Mouse (Mus musculus) cerebellum, adult 2 months (tissue): ENCODE data around the gene Phlpp1.

Source experiments
- CTCF ChIP-seq: fragments of 200-500 bp; IDR thresholded peaks from 2 replicates; pipeline ENCODE4 v1.5.1; 2011; ENCODE audit warnings: low read depth, mild to moderate bottlenecking, control low read depth, low read length, moderate library complexity, borderline replicate concordance; ENCODE audit not compliant: insufficient read depth
- POLR2A ChIP-seq: fragments of 200-500 bp; IDR thresholded peaks from 2 replicates; pipeline ENCODE4 v1.6.1; 2011; ENCODE audit warnings: low read length, control low read depth, borderline replicate concordance; ENCODE audit not compliant: insufficient read depth

DNA sequence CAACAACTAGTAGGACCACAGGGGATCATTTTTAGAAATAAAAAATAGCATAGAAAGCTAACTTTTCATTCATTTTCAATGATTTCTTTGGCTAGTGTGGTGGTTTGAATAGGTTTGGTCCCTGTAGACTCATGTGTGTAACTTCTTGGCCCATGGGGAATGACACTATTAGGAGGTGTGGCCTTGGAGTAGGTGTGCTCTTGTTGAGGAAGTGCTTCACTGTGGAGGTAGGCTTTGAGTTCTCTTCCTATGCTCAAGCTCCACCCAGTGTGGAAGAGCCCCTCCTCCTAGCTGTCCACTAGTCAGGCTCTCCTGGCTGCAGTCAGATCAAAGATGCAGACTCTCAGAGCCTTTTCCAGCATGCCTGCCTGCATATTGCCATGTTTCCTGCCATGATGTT, 18.8 kb upstream of the Phlpp1 start:
- TF ChIP-seq CTCF: no peak
- TF ChIP-seq POLR2A: no peak
